Mouse (Mus musculus) lung, embryonic 14.5 days (tissue): Measurements from ENCODE around the gene Tgfbi. TPM values are rescaled to one million over a fixed set of nuclear protein-coding genes. Genes with fewer than 3 reads are reported as not detected.

Source experiments
- ATAC-seq: fragments of 200-750 bp; cut with Nextera tagmentation; 2 replicates; pipeline ENCODE4 v1.8.0; 2017; ENCODE audit warnings: mild to moderate bottlenecking, moderate TSS enrichment, moderate library complexity; ENCODE audit not compliant: insufficient read depth
- DNase-seq: peaks from one replicate; pipeline ENCODE4 v3.0.0-alpha.2; 2015
- H3K27ac ChIP-seq: fragments of 300-500 bp; sonication (generic); 2 replicates; pipeline ENCODE4 v1.5.1; 2014; ENCODE audit warnings: low read depth, mild to moderate bottlenecking, moderate library complexity
- H3K27me3 ChIP-seq: fragments of 300-500 bp; sonication (generic); 2 replicates; pipeline ENCODE4 v1.6.1; 2014; ENCODE audit warnings: low read length, control low read depth; ENCODE audit not compliant: insufficient read depth
- H3K36me3 ChIP-seq: fragments of 300-500 bp; sonication (generic); 2 replicates; pipeline ENCODE4 v1.6.1; 2014; ENCODE audit warnings: control low read depth; ENCODE audit not compliant: insufficient read depth
- H3K4me1 ChIP-seq: fragments of 300-500 bp; sonication (generic); 2 replicates; pipeline ENCODE4 v1.6.1; 2014; ENCODE audit warnings: antibody characterized with exemption, control low read depth; ENCODE audit not compliant: insufficient read depth
- H3K4me2 ChIP-seq: fragments of 300-500 bp; sonication (generic); 2 replicates; pipeline ENCODE4 v1.6.1; 2014; ENCODE audit warnings: mild to moderate bottlenecking
- H3K4me3 ChIP-seq: fragments of 300-500 bp; sonication (generic); 2 replicates; pipeline ENCODE4 v1.5.1; 2014; ENCODE audit warnings: low read depth, low read length
- H3K9ac ChIP-seq: fragments of 300-500 bp; sonication (generic); 2 replicates; pipeline ENCODE4 v1.6.1; 2014
- H3K9me3 ChIP-seq: fragments of 300-500 bp; sonication (generic); 2 replicates; pipeline ENCODE4 v1.6.1; 2016; ENCODE audit warnings: low read depth, low read length, control low read depth
- CTCF ChIP-seq: IDR thresholded peaks from 2 replicates; pipeline ENCODE4 v1.5.1; 2016; ENCODE audit warnings: antibody characterized with exemption, low read depth
- WGBS: fragments of 180-500 bp; shearing (Covaris S2); extraction: QIAGEN DNeasy Blood & Tissue Kit; methylation state at CpG from one replicate; pipeline ENCODE4 v1.1.7; 2014; 5-methylcytosine and 5-hydroxymethylcytosine counted together
- polyA plus RNA-seq: library from polyadenylated mRNA; unstranded; fragments of >200 nt; fragmentation: Nextera tagmentation; extraction: Ambion mirVana; gene quantifications from 2 replicates; pipeline ENCODE4 v1.2.1, GENCODE M21; 2014

The Tgfbi gene
- polyA plus RNA-seq, 1 experiment from 2014 or later, result 171 TPM

DNA sequence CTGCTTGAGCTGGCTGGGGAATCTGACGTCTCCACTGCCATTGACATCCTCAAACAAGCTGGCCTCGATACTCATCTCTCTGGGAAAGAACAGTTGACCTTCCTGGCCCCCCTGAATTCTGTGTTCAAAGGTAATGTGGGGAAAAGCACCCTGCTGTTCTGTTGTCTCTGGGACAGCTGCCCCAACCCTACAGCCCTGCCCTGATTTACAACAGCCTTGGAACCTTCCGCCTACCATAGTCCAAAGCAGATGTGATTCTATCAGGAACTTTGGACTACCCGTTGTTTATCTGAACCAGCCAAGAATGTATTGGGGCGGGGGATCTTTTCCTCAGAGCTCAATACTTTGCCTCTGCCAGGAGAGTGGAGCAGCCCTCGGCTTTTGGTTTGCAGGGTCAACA is 21.2 kb downstream of the Tgfbi start:
- ATAC-seq (no peak), DNase-seq (no peak)
- no peak overlapping the region for H3K27ac ChIP-seq
- H3K4me3 ChIP-seq, result no peak overlapping the region
- no peak overlapping the region for H3K4me2 ChIP-seq
- 41% methylated on average over 6 of the region's 6 CpGs for WGBS
- no peaks in the 10 kb centered on the region for H3K27me3 ChIP-seq
- H3K36me3 ChIP-seq, result peaks cover 32% of the 10 kb centered on the region
- no peak overlapping the region for H3K9ac ChIP-seq
- TF ChIP-seq CTCF, result no peak
- H3K4me1 ChIP-seq, result peaks cover 25% of the 10 kb centered on the region
- no peaks in the 10 kb centered on the region for H3K9me3 ChIP-seq

DNA sequence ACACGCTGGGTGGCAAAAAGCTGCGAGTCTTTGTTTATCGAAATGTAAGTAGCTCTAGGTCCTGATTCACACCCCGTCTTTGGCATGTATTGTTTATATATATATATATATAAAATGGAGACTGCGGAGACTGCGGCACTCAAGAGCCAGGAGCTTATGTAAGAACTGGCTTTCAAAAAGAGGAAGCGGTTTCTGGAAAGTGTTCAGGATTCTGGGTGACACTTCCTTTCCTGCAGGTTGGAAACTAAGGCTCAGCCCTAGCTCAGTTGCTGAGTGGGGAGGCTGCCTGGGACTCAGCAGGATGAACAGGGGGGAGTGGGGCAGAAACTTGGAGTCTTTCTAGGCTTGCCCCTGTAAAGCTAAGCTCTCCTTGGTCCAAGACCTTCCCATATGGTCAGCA is 22.0 kb downstream of the Tgfbi start:
- no peak overlapping the region for H3K27ac ChIP-seq
- 52% methylated on average over 7 of the region's 7 CpGs for WGBS
- H3K9me3 ChIP-seq, result no peaks in the 10 kb centered on the region
- H3K4me3 ChIP-seq, result no peak overlapping the region
- TF ChIP-seq CTCF, result no peak
- DNase-seq (no peak), ATAC-seq (no peak)
- no peak overlapping the region for H3K4me2 ChIP-seq
- peaks cover 33% of the 10 kb centered on the region for H3K36me3 ChIP-seq
- H3K27me3 ChIP-seq, result no peaks in the 10 kb centered on the region
- peaks cover 32% of the 10 kb centered on the region for H3K4me1 ChIP-seq
- H3K9ac ChIP-seq, result no peak overlapping the region

DNA sequence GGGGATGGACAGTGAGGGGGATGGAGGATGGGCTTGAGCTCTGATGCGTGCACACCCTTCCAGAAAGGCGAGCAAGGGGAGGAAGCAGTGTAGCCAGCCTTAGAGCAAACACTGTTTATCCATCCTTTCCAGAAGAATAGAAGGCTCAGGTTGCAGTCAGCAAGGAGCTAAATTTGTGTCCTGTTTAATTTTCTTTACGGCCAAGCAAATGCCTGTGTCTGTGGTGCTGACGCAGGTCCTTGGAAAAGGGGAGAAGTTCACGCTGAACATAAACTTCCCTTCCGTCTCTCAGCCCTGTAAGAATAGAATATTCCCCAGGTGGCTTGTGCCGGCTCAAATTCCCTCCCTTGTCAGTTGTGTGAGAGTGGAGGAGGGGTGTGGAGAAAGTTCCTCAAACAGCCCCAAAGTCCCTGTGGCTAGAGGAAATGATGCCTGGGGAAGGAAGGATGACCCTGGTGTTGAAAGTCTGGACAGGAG is 24.9 kb downstream of the Tgfbi start:
- ATAC-seq, result 0 out of 2 replicates have a peak, but pooled peaks have one; percentile 15
- Histone ChIP-seq H3K27ac (peak overlapping the region; percentile 94), H3K36me3 (peaks cover 25% of the 10 kb centered on the region), H3K9me3 (no peaks in the 10 kb centered on the region), H3K4me2 (peak overlapping the region; percentile 43), H3K27me3 (no peaks in the 10 kb centered on the region), H3K4me1 (peaks cover 39% of the 10 kb centered on the region), H3K9ac (no peak overlapping the region), H3K4me3 (no peak overlapping the region)
- WGBS, result 5% methylated on average over 7 of the region's 7 CpGs
- no peak for TF ChIP-seq CTCF
- peak; percentile 68 for DNase-seq

DNA sequence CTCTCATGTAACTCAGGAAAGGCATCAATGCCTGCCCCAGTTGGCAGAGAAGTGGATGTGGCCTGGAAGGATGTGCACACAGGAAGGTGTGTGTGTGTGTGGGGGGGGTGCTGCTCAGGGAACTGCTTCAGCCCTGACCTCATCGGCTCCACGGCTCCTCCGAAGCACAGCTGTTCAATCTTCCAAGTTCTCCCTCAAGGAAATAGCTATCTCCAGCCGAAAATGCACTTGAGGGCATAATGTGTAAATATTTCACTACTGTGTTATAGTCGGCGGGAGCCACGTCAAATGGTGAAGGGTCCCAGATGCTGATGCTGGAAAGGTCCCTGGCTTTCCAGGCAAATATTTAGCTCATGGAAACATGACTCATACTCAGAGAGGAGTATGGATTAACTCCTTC is 25.6 kb downstream of the Tgfbi start:
- WGBS, result 2% methylated on average over 7 of the region's 7 CpGs
- no peaks in the 10 kb centered on the region for H3K27me3 ChIP-seq
- peak; percentile 89 for ATAC-seq
- no peaks in the 10 kb centered on the region for H3K9me3 ChIP-seq
- H3K9ac ChIP-seq, result no peak overlapping the region
- no peak overlapping the region for H3K4me3 ChIP-seq
- peak; percentile 94 for DNase-seq
- peaks cover 20% of the 10 kb centered on the region for H3K36me3 ChIP-seq
- H3K27ac ChIP-seq, result peak overlapping the region; percentile 94
- H3K4me1 ChIP-seq, result peaks cover 39% of the 10 kb centered on the region
- peak overlapping the region; percentile 43 for H3K4me2 ChIP-seq
- TF ChIP-seq CTCF, result no peak

DNA sequence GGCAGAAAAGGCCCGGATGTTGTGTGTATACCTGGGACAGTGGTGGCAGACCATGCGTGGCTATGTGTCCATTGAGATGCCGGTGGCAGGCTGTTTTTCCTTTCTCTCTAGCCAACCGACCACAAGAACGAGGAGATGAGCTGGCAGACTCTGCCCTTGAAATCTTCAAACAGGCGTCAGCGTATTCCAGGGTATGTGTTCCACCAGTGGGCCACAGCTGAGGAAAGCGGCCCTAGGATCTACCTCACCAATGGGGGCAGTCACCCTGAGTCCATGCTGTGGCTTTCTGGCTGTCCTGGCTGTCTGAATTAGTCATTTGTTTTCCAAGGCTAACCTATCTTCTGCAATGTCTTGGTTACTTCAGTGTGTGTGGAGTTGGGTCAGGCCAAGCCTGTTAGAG is 27.7 kb downstream of the Tgfbi start:
- WGBS, result 86% methylated on average over 8 of the region's 8 CpGs
- Histone ChIP-seq H3K27me3 (no peaks in the 10 kb centered on the region), H3K36me3 (peaks cover 18% of the 10 kb centered on the region), H3K4me2 (no peak overlapping the region), H3K4me3 (no peak overlapping the region), H3K9ac (no peak overlapping the region), H3K9me3 (no peaks in the 10 kb centered on the region), H3K27ac (no peak overlapping the region), H3K4me1 (peaks cover 30% of the 10 kb centered on the region)
- no peak for TF ChIP-seq CTCF
- DNase-seq (no peak), ATAC-seq (no peak)

GRCm38 (mm10) chr13:56641746-56642145 is 32.4 kb downstream of the Tgfbi start:
- Histone ChIP-seq H3K4me1 (peaks cover 13% of the 10 kb centered on the region), H3K36me3 (0 out of 2 replicates have a peak, but pooled peaks cover 3% of the 10 kb centered on the region), H3K27ac (no peak overlapping the region), H3K9me3 (no peaks in the 10 kb centered on the region), H3K9ac (no peak overlapping the region), H3K27me3 (no peaks in the 10 kb centered on the region), H3K4me3 (no peak overlapping the region), H3K4me2 (no peak overlapping the region)
- peak; percentile 76 for DNase-seq
- 82% methylated on average over 2 of the region's 2 CpGs for WGBS
- ATAC-seq, result no peak
- peak; percentile 73 for TF ChIP-seq CTCF

DNA sequence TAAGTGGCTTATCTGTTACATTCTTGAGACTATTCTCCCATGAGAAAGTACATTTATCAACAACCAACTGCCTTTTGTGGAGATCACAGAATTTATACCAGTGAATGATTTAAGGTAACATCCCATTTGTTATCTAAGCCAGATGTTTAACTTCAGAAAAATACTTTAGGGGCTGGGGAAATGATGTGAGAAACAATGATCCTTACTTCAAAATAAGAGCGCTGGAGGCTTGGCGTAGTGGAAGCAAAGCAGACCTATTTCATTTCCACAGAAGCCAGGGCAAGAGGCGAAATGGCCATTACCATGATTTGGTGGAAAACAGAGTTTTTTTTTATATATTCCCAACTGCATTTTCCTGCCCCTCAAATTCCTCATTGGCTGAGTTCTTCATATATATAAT is 34.7 kb downstream of the Tgfbi start:
- no peak overlapping the region for H3K27ac ChIP-seq

More for the DNA sequence above, 34.7 kb downstream of the Tgfbi start:
- Histone ChIP-seq H3K4me3 (no peak overlapping the region), H3K27me3 (no peaks in the 10 kb centered on the region), H3K4me2 (no peak overlapping the region), H3K9me3 (0 out of 2 replicates have a peak, but pooled peaks cover 2% of the 10 kb centered on the region), H3K9ac (no peak overlapping the region), H3K36me3 (0 out of 2 replicates have a peak, but pooled peaks cover 2% of the 10 kb centered on the region), H3K4me1 (peaks cover 19% of the 10 kb centered on the region)
- no peak for ATAC-seq
- DNase-seq, result peak; percentile 69
- 34% methylated on average over 3 of the region's 3 CpGs for WGBS
- TF ChIP-seq CTCF, result no peak
